Mouse (Mus musculus) left cerebral cortex, adult 9 months (tissue): Measurements from ENCODE around the gene Fgd6.

Experiments
- DNase-seq, 2 experiments: peaks; one replicate each; pipeline ENCODE4 v3.0.0; 2022; ENCODE audit warnings: low spot score in 2 of 2

Fgd6 gene

GRCm38 (mm10) chr10:94045301-94045700, 9.5 kb downstream of the Fgd6 start:
- no peak for DNase-seq

- no peak for DNase-seq
These were observed 11.2 kb downstream of the Fgd6 start for GRCm38 (mm10) chr10:94047024-94047423.

GRCm38 (mm10) chr10:94047845-94048559, 12.2 kb downstream of the Fgd6 start:
- DNase-seq: no peak

- DNase-seq: no peak
These were observed 13.3 kb downstream of the Fgd6 start for GRCm38 (mm10) chr10:94049121-94049520.

GRCm38 (mm10) chr10:94050736-94051135, 14.9 kb downstream of the Fgd6 start:
- DNase-seq: no peak

- no peak for DNase-seq
These were observed 20.7 kb downstream of the Fgd6 start for GRCm38 (mm10) chr10:94056487-94056886.

- DNase-seq: no peak
These were observed 23.8 kb downstream of the Fgd6 start for GRCm38 (mm10) chr10:94059618-94060055.

- DNase-seq: no peak
These were observed 24.4 kb downstream of the Fgd6 start for GRCm38 (mm10) chr10:94060190-94060589.

GRCm38 (mm10) chr10:94062357-94062756, 26.6 kb downstream of the Fgd6 start:
- DNase-seq: no peak

GRCm38 (mm10) chr10:94066896-94067295, 31.1 kb downstream of the Fgd6 start:
- no peak for DNase-seq

- DNase-seq: no peak
These were observed 32.9 kb downstream of the Fgd6 start for GRCm38 (mm10) chr10:94068701-94069100.

GRCm38 (mm10) chr10:94071641-94072040, 35.8 kb downstream of the Fgd6 start:
- no peak for DNase-seq

GRCm38 (mm10) chr10:94072261-94072915, 36.6 kb downstream of the Fgd6 start:
- no peak for DNase-seq

GRCm38 (mm10) chr10:94072916-94073465, 37.2 kb downstream of the Fgd6 start:
- DNase-seq: no peak

- no peak for DNase-seq
These were observed 41.4 kb downstream of the Fgd6 start for GRCm38 (mm10) chr10:94076966-94077825.

- DNase-seq: no peak
These were observed 44.9 kb downstream of the Fgd6 start for GRCm38 (mm10) chr10:94080740-94081139.

GRCm38 (mm10) chr10:94082040-94082734, 46.4 kb downstream of the Fgd6 start:
- no peak for DNase-seq

- DNase-seq: peak in 1 of 2 experiments; percentile 14
These were observed 50.5 kb downstream of the Fgd6 start for GRCm38 (mm10) chr10:94086315-94086714.

- DNase-seq: peak in 1 of 2 experiments; percentile 23
These were observed 51.7 kb downstream of the Fgd6 start for GRCm38 (mm10) chr10:94087367-94088077.

GRCm38 (mm10) chr10:94090032-94090431, 54.2 kb downstream of the Fgd6 start:
- DNase-seq: no peak

GRCm38 (mm10) chr10:94093534-94093933, 57.7 kb downstream of the Fgd6 start:
- no peak for DNase-seq
